Mouse (Mus musculus): ENCODE results near the gene Zcrb1. TPM values are rescaled to one million over a fixed set of nuclear protein-coding genes. Genes with fewer than 3 reads are reported as not detected.

The Zcrb1 gene
- total RNA-seq (2015; ENCODE audit: low replicate concordance) (50.6 and 51.7 TPM in 2 replicates), total RNA-seq (2017; ENCODE audit: low replicate concordance) (31.6 and 59.4 TPM in 2 replicates)

DNA sequence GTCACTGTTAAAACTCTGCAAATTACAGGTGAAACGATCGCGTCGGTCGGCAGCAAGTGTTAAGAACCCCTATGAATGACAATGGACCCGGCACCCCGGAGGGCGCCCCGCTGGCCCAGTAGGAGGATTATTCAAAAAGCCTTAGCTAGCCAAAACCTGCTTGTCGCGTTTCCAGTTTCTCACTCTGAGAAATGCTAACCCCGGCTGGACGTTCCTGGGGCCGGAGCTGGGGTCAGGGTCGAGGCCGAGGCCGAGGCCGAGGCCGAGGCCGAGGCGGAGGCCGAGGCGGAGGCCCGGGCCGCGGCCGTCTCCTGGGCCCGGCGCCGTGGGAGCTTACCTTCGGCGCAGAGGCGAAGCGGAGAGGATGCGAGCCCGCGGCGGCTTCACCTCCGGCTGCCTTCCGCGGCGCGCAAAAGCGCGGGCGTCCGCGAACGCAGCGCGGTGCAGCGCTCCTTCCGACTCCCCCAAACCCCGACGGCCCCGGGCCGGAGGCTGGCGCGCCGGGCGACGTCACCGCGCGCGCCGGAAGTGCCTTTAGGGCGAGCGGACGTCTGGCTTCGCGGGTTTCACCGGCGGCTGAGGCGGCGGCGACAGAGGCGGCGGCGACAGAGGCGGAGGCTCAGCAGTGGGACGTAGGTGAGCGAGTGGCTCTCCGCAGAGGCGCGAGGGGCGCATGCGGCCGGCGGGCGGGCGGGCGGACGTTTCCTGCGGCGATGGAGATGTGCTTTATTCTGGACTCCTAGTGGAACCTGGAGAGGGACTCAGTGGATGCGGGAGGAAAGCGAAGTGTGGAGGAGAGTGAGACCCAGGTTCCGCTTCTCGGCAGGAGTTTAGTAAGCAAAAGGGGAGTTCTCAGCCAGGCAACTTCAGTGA lies at the start of gene Zcrb1, which contains the start of gene Pphln1:
Zcrb1 (minus strand) TSS at position 509 of the 873 bp plus-strand sequence.
Pphln1 (plus strand) TSS at position 525 of the 873 bp plus-strand sequence.
- peak; percentile 98 for ATAC-seq (replicated peaks; ENCODE audit: low FRiP score, poor library complexity, severe bottlenecking)

DNA sequence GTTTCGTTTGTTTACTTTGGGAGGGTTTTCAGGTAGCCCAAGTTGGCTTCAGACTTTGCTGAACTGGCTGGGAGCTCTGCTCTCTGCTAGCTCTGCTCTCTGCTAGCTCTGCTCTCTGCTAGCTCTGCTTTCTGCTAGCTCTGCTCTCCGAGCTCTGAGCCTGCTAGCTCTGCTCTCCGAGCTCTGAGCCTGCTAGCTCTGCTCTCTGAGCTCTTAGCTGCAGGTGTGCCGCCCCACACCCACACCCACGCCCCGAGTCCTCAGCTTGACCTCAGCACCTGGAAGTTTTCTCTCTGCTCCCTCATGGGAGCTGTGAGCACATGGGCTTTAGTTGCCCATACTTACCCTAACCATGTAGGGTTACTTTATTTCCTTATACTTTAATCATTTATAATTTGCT lies 45.5 kb upstream of the Zcrb1 start:
- no peak for ATAC-seq (replicated peaks; ENCODE audit: low FRiP score, poor library complexity, severe bottlenecking)

DNA sequence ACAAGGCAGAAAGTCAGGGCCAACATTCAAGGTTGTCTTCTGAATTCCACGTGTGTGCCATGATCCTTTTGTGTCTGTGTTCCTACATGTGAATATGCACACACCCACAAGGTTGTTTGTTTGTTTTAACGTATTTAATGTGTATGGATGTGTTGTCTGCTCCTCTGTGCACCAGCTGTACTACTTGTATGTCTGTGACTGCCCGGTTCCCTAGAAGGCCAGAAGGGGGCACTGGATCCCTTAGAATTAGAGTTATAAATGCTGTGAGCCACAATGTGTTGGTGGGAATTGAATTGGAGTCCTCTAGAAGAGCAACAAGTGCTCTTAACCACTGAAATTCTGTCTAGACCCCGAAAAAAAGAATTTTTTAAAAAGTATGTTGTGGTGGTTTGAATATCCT lies 44.1 kb upstream of the Zcrb1 start:
- no peak for ATAC-seq (replicated peaks; ENCODE audit: low FRiP score, poor library complexity, severe bottlenecking)

DNA sequence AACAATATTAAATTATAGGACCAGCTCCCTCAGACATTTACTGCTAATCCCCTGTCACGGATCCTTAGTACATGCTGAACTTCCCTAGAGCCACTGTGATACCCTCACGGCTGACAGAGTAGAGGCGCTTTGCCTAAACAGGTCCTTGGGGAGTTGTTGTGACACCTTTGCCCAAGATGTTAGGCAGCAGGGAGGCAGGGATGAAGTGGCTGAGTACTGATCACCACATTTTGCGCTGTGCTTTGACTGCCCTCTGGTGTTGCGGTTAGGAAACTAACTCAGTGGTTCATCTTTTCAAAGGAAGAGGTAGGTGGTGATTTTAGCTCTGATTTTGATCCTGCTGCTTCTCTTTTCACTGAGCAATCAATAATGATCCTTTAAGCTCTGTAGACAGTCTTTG lies 40.5 kb upstream of the Zcrb1 start:
- ATAC-seq (replicated peaks; ENCODE audit: low FRiP score, poor library complexity, severe bottlenecking), result peak; percentile 56; the same call in 1 of the 2 replicates

DNA sequence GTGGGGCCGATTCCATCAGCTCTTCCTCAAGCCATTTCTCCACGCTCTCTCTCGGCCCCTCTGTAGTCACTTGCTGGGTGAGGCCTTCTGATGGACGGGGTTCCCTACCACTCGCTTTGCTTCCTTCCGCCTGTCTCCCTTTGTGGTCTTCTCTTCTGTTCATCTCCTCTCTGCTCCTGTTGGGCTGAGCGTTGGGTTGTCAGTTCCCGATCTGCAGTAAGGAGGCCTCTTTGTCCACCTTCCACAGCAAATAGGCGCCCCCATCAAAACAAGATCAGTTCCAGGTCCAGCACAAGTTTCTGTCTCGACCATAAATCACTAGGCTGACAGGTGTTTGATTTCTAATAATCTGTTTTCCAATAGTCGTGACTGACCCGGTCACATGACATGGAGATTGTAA lies 37.9 kb upstream of the Zcrb1 start:
- no peak for ATAC-seq (replicated peaks; ENCODE audit: low FRiP score, poor library complexity, severe bottlenecking)

DNA sequence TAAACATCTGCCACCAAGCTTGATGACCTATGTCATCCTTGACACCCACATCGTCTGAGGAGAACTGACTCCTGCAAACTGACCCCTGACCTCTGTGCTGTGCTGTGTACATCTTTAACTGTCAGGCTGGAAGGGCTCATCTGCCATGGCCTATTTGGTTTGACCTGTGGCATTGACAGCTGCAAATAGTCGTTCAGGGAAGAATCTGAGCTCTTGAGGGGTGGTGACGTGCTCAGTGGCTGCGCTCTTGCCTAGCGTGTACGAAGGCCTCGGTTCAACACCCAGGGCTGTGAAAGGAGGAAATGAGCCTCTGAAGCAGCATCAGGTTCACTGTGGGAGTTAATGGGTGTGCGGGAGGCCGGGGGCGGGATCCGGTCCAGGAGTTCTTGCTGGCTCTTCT lies 35.7 kb upstream of the Zcrb1 start:
- ATAC-seq (replicated peaks; ENCODE audit: low FRiP score, poor library complexity, severe bottlenecking), result no peak

DNA sequence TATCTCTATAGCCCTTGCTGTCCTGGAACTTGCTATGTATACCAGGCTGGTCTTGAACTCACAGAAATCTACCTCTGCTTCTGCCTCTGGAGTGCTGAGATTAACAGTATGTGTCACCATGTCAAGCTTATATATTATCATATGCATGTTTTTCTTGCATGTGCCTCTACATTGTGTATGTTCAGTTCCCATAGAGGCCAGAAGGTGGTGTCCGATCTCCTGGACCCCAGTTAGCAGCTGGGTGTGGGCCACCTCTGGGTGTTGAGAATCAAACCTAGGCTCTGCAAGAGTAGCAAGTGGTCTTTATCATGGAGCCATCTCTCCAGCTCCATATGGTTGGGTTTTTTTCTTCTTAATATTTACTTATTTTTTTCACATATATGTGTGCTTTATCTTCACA lies 24.4 kb upstream of the Zcrb1 start:
- ATAC-seq (replicated peaks; ENCODE audit: low FRiP score, poor library complexity, severe bottlenecking), result no peak

DNA sequence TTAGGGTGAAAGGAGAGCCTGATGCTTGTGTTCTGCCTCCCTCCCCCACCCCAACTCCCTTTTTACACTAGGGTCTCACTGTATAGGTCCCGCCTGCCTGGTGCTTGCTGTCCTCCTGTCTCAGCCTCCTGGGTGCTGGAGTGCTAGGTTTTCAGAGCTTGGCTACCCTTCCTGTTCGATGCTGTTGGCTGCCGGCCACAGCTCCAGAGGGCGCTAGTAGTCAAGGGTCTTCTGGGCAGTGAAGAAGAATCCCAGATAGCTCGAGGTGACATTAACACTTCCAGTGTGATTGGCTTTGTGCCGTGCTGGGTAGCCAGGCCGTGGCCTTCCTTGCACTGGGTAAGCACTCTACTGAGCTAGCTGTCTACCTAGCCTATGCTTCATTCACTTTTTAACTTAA lies 22.5 kb upstream of the Zcrb1 start:
- no peak for ATAC-seq (replicated peaks; ENCODE audit: low FRiP score, poor library complexity, severe bottlenecking)

DNA sequence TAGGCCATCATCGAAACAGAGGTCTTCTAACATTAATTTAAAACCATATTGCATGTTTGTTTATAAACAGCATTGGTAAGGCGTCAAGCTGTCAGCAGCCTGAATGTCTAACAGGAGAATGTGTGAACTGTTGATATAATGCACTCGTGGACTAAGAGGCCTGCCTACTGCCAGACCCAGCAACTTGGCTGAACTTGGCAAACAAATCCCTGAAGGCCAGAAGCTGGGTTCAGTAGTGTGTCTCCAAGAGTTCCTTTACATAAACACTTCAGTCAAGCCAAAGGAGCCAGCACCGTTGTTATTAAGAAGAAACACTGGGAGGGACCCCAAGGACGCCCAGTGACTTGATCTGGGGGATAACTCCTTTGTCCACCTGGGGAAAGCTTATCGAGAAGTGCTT lies 18.2 kb upstream of the Zcrb1 start:
- no peak for ATAC-seq (replicated peaks; ENCODE audit: low FRiP score, poor library complexity, severe bottlenecking)

DNA sequence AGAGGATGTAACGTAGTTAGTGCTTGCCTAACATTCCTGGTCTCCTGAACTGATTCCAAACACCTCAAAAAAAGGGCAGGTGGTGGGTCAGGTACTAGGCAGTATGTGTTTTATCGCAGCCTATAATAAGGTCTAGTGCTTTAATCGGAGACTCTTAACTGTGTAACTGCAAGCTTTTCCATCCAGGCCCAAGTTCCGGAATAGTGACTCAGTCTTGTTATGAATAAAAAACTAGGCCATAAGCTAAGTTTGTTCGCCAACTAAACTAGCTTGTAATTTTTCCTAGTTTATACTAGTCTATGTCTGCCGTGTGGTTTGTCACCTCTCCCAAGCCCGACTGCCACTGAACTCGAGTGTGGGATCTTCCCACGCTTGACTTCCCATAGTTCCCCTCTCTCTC lies 16.3 kb upstream of the Zcrb1 start:
- no peak for ATAC-seq (replicated peaks; ENCODE audit: low FRiP score, poor library complexity, severe bottlenecking)

DNA sequence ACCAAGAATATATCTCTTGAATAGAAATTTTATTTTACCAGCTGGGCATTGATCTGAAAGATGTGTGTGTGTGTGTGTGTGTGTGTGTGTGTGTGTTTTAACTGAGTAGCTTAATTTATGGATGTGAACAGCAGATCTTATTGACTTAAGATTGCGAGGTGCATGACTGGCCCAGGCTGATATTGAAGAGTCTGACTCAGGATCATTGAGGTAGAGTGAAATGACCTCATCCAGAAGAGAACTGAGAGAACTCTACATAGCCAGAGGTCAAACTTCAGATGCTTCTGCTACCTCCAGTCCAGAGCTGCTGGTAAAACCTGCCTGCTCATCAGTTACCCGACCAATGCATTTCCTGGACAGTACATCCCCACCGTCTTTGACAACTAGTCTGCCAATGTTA lies 14.3 kb upstream of the Zcrb1 start:
- no peak for ATAC-seq (replicated peaks; ENCODE audit: low FRiP score, poor library complexity, severe bottlenecking)

DNA sequence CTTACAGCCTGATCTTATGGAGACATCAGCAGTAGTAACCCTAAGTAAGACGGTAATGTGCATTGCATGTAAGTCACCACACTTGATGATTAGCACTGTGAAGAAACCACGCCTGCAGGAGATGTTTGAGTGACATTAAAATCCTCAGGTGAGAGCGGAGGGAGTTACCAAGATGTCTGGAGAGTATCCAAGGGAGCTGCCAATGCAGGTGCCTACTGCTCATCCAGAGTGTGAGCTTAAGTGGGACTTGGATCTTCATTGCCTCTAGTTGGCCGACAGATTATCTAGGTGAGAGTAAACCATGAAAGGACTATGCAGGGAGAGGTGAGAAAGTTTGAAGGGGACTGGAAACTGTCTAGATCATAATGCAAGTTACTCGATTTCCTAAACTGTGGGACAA lies 8.4 kb upstream of the Zcrb1 start:
- ATAC-seq (replicated peaks; ENCODE audit: low FRiP score, poor library complexity, severe bottlenecking), result no peak

DNA sequence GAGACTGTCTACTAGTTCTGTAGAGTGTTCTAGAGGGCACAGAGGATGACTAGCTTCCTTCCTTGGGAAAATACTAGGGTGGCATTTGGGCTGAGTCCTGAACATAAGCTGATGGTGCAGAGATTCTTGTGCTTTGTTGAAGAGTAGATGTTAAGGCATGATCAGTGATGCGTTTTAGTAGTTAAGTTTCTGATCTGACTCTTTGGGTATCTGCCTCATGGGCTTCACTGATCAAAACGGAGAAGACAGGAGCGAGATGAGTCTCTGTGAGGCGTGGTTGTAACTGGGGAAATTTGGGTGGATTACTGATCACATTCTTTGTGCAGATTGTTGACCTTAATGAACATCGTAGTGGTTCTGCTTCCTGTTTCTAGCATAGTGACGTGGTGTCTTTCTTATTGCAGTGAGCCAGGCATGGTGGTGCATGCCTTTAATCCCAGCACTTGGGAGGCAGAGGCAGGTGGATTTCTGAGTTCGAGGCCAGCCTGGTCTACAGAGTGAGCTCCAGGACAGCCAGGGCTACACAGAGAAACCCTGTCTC lies 7.4 kb upstream of the Zcrb1 start:
- no peak for ATAC-seq (replicated peaks; ENCODE audit: low FRiP score, poor library complexity, severe bottlenecking)

DNA sequence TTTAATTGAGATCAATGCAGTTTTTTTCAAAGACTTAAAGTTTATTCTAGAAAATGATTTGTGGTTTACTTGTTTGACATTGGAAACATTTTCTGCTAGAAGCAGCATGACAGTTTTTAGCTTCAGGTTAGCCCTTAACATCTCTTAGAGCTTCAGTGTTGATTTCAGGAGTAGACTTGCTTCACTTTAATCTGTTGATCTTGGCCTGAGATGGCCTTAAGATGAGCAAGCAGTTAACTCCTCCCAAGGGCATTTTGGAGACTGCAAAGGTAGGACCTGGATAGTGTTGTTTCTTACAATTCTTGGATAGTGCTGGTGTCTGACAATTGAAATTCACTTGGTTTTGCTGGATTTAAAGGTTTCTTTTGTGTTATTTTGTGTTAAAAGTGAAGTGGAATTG lies 6.7 kb upstream of the Zcrb1 start:
- ATAC-seq (replicated peaks; ENCODE audit: low FRiP score, poor library complexity, severe bottlenecking), result no peak

DNA sequence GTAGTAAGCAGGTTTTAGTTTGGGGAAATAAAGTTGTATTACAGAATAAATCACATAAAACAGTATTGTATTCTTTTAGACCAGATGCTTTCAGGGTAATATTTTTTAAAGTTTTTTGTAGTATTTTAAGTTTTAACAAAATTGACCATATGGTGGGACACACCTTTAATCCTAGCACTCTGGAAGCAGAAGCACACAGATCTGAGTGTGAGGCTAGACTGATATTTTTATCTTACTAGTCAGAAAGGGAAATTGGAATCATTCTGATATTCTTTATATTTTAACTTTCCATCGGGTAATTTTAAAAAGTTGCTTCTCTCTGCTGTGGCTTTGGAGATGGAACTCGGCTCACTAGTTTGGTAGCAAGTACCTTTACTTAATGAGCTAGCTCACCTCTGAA lies 4.6 kb upstream of the Zcrb1 start:
- no peak for ATAC-seq (replicated peaks; ENCODE audit: low FRiP score, poor library complexity, severe bottlenecking)

DNA sequence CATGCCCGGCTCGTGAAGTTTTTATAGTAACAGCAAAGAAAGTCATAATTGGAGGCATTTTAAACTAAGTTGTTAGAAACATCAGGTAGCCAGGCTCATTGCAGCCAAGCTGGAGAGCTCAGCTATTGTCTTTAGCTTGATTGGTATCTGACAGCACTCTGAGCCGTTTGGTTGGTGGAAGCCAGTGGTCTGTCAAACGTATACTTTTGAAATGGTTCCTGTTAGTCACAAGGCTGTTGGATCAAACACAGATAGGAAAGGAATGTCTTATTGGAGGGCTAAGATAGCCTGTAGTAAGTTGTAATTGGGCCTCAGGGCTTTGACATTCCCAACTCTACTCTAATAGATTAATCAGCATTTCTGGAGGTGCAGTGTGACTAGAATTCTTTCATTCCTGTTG lies 3.3 kb upstream of the Zcrb1 start:
- no peak for ATAC-seq (replicated peaks; ENCODE audit: low FRiP score, poor library complexity, severe bottlenecking)

DNA sequence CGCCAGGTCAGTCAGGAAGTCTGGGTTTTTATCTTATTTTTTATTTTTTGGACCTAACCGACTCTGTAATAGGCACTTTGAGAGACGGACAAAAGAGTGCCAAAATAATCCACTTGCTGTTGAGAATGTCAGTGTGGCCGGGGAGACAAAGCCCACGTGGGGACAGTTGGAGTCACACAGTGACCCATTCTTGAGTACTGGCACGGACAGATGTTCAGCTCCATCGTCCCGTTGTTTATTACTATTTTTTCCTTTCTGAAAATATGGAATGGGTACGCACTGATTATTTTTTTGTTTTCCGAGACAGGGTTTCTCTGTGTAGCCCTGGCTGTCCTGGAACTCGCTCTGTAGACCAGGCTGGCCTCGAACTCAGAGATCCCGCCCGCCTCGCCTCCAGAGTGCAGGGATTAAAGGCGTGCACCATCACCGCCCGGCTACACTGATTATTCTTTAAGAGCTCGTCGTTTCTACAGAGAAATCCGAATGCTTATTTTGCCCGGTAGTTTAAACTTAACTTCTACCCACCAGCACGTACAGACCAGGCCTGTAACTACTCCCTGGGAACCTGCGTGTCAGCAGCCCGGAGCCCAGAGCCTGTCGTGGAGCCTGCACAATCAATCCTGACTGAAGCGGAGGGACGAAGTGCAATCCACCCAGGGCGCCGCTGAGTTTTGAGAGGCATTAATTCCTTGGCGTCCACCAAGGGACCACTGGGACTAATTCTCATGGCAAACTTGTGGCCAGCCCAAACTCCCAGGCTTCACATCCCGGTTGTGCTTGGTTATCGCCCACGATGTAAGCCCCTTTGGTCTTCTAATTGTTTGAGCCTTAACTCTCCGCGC lies 786 bp upstream of the Zcrb1 start:
- ATAC-seq (replicated peaks; ENCODE audit: low FRiP score, poor library complexity, severe bottlenecking), result 0 out of 2 replicates have a peak, but pooled peaks have one; percentile 17

DNA sequence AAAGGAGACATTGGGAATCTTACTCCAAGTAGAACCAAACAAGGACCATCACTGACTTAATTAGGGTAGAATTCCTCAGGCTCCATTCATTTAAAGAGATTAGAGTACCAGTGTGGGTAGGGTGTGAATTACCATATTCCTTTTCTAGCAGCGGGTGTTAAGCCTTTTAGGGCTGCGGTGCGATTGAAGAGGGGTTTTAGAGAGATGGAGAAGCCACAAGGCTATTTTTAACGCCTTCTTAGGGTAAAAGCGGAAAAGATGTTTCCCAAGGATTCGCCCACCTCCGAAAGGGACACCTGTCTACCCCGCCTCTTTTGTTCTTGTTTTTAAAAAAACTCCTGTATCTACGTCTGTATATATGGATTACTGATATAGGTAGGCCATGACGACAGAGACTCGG lies 865 bp downstream of the Zcrb1 start:
- no peak for ATAC-seq (replicated peaks; ENCODE audit: low FRiP score, poor library complexity, severe bottlenecking)

DNA sequence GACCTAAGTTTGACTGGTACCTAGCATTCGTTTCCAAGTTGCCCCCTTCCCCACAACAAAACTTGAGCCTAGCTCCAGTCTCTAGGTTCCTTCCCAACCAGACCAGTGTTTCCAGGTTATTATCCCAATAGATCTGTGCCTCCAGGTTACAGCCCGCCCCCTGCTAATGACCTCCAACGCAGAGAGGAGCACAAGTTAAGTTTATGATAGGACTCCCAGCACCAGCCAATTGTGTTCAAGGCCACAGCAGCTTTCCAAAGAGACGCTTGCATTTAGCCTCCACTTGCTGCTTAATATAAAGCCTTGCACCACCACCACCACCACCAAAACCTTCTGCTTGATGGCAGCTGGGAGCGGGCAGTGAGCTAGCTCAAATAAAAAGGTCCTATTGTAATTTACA lies 16.8 kb downstream of the Zcrb1 start:
- no peak for ATAC-seq (replicated peaks; ENCODE audit: low FRiP score, poor library complexity, severe bottlenecking)

DNA sequence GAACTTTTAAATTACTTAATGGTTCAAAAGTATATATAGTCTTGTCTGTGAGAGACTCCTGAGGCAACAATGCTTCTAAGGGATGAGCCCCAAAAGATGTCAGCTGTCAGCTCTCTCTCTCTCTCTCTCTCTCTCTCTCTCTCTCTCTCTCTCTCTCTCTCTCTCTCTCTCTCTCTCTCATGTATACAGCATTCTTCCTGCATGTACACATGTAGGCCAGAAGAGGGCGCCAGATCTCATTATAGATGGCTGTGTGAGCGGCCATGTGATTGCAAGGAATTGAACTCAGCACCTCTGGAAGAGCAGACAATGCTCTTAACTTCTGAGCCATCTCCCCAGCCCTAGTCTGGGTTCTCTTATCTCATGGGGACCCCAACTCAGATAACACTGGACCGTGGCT lies 19.0 kb downstream of the Zcrb1 start:
- ATAC-seq (replicated peaks; ENCODE audit: low FRiP score, poor library complexity, severe bottlenecking), result peak; percentile 82

DNA sequence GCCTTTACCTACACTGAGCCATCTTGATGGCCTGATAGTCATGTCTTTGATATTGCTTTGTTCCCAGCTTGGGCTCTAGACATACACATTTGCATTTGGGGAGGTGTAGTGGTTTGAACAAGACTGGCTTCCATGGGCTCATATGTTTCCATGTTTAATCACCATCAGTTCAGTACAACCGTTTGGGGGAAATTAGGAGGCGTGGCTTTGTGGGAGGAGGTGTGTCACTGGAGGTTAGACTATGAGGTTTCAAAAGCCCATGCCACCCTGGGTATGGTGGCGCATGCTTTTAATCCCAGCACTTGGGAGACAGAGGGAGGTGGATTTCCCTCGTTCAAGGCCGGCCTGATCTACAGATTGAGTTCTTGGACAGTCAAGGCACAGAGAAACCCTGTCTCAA lies 22.4 kb downstream of the Zcrb1 start:
- ATAC-seq (replicated peaks; ENCODE audit: low FRiP score, poor library complexity, severe bottlenecking), result no peak
